Mouse (Mus musculus): ENCODE measurements around the gene Pdcd7. TPM values are rescaled to one million over a fixed set of nuclear protein-coding genes. Genes with fewer than 3 reads are reported as not detected.
"Not testable (repeated sequence)": the region's sequence is repeated elsewhere in the genome, so short reads cannot be mapped to it uniquely, and the experiment has no call there.

Pdcd7 gene
- 10 to 100 TPM; 27.6 to 31.2 (median 29.1) TPM for total RNA-seq (2022)

DNA sequence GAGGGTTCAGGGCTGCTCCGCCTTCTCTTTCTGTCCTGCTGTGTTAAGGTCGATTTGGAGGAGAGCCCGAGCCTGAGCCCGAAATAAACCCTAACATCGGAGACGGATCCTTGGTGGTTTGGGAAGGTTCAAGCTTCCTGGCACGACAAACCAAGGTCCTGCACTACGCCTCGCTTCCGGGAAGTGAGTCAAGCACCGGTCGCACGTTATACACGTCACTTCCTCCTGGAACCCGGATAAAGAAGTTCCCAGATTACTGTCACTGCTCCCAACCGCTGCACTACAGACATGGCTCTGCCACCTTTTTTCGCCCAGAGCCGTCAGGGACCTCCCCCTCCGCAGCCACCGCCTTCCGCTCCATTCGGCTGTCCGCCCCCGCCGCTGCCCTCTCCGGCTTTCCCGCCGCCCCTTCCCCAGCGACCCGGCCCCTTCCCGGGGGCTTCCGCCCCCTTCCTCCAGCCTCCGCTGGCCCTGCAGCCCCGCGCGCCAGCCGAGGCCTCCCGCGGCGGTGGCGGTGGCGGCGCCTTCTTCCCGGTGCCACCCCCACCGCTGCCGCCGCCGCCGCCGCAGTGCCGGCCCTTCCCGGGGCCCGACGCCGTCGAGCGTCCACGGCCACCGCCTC, at the start of gene Pdcd7:
Gene Pdcd7 (plus strand): TSS at position 251 of the 622 bp plus-strand sequence.
- DNase-seq (ENCODE audit: low spot score in 2 of 2), result peak; percentile 94 to 97

DNA sequence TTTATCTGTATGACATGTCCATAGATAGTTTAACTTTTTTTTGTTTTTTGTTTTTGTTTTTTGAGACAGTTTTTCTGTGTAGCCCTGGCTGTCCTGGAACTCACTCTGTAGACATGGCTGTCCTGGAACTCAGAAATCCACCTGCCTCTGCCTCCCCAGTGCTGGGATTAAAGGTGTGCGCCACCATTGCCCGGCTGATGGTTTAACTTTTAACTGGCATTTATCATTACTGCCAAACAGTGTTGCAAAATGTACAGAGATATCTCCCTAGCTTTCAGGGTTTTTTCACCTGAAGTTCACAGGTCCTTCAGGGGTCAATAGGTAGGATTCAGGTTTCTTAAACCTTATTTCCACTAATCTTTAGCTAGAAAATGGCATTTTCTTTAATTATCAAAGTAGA, 48.8 kb upstream of the Pdcd7 start:
- DNase-seq (ENCODE audit: low spot score in 2 of 2), result no peak

DNA sequence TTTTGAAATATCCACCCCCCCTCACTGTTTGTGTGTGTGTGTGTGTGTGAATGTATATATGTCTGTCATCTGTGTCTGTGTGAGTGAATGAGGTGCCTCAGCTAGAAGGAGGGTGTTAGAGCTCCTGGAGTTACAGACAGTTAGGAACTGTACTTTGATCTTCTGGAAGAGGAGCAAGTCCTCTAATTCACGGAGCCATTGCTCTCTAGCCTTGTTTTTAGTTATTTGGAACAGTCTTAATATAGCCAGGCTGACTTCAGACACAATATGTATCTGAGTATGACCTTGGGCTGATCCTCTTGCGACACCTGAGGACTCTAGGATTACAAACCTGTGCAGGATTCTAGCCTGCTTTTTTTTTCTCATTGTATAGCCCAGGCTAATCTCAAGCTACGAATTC, 47.1 kb upstream of the Pdcd7 start:
- no peak for DNase-seq (ENCODE audit: low spot score in 2 of 2)

DNA sequence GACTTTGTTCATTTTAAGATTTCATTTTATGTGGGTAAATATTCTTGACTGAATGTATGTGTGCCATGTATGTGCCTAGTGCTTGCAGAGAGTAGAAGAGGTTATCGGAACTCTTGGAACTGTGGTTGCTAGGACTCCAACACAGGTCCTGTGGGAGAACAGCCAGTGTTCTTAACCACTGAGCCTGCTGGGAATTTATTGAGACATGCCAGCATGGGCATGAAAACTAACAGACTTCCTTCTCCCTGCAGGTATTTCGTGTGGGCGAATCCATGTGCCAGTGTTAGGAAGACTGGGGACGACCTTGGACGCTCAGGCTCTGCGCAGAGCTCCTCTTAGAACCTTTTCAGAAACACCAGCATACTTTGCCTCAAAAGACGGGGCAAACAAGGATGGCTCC, 46.3 kb upstream of the Pdcd7 start:
- DNase-seq (ENCODE audit: low spot score in 2 of 2), result no peak

DNA sequence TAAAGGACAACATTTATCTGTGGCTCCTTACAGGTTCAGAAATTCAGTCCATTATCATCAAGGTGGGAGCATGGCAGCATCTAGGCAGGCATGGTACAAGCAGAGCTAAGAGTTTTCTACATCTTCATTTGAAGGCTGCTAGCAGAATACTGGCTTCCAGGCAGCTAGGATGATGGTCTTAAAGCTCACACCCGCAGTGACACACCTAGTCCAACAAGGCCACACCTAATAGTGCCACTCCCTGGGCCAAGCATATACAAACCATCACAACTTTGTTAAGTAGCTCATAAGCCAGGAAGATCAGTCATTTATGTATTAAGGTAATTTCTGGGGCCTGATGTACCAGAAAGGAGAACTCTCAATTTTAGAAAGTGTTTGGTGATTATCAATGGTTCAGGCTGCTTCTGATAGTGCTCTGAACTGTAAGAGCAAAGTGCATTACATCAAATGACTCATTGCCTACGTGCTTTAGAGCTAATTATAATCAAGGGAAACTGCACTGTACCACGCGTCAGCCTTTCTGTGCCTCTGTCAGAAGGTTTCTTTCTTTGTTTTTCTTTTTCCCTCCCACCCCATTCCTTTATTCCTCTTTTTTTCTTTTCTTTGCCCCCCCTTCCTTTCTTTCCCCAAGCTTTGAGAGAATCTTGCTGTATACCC, 43.4 kb upstream of the Pdcd7 start:
- no peak for DNase-seq (ENCODE audit: low spot score in 2 of 2)

DNA sequence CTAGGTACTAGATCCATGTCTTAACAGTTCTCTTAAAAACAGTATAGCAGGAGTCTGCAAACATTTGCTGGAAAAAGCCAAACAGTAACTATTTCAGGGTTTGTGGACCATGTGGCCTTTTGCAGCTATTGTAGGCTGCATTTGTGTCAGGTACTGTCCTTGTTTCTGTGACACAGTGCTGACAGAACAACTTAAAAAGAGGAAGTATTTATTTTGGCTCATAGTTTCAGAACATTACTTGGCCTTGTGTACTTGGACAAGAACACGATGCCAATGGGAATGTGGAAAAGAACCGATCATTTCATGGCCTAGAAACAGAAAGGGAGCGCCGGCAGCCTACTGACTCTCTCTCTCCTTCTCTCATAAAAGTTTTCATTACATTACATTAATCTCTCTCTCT, 42.3 kb upstream of the Pdcd7 start:
- no peak for DNase-seq (ENCODE audit: low spot score in 2 of 2)

DNA sequence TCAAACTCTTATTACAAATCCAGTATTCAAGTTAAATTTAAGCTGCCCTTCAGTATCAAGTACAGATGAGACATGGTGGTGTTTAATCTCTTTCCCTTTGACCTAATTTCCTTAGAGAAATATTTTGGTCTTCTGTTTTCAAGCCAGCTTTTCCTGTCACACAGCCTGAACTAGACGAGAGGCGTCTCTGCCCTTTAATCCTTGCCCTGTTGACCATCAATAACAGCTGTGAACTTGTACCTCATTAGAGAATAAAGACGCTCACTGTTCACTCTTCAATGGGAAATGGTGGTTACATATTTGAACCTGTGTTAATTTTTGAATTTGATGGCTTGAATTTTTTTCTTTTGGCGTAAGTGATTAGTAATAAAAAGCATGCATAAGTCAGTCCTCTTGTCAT, 41.6 kb upstream of the Pdcd7 start:
- DNase-seq (ENCODE audit: low spot score in 2 of 2), result no peak

DNA sequence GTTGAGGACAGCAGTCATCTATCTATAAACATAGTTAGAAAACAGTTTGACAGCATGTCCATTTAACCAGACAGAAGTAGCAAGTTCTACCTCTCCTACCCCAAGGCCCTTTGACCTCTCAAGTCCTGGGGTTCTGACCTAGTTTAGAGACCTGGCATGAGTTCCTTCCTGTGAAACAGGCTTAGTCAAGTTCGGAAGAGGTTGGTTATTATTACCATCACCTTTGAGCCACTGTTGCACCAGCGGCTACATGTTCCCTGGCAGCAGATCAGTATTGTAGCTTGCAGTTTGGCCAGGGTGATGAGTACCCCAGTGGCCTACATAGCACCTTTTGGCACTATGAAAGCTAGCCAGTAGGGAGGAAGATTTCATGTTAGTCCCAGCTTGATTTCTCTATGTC, 39.2 kb upstream of the Pdcd7 start:
- no peak for DNase-seq (ENCODE audit: low spot score in 2 of 2)

DNA sequence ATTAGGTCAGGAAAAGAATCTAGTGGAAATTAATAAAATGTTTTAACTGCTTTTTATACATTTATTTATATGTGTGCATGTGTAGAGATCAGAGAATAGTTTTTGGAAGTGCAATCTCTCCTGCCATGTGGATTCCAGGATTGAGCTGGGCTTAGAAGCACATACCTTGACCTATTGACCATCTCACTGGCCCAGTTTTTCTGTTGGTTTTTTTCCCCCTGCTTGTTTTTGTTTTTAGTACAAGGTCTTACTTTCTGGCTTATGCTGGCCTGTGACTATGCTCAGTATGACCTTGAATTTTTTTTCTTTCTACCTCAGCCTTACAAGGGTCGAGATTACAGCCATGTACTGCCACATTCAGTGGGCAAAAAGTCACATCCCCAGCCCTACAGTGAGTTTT, 37.9 kb upstream of the Pdcd7 start:
- DNase-seq (ENCODE audit: low spot score in 2 of 2), result no peak

DNA sequence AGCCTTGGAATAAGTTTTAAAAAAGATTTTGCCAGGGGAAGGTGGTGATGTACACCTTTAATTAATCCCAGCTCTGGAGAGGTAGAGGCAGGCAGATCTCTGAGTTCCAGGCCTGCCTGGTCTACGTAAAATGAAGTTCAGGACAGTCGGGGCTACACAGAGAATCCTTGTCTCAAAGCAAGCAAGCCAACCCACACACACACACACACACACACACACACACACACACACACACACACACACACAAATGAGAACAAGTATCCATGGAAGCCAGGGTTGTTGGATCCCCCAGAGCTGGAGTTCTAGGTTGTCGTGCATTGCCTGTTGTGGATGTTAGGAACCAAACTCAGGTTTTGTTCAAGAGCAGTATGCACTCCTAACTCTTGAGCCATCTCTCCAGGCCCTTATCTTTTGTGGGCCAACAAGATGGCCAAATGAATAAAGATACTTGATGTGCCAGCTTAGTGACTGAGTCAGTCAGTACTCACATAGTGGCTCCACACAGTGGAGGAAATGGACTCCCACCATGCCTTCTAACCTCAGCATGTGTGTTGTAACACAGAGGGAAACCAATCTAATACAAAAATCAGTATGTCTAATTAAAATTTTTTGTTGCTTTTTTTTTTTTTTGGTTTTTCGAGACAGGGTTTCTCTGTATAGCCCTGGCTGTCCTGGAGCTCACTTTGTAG, 33.1 kb upstream of the Pdcd7 start:
- no peak for DNase-seq (ENCODE audit: low spot score in 2 of 2)

DNA sequence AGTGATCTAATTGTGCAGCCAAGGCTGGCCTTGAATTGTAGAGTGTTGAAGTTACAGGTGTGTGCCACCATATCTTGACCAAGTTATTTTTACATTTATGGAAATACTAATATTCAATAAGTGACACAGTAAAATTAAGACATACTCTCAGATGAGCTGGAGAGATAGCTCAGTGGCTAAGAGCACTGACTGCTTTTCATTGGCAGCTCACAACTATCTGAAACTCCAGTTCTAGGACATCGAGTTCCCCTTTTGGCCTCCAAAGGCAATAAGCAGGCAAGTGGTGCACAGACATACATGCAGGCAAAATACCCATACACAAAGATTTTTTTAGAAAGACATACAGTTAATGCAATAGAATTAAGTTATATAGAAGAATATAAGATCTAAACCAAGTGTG, 32.1 kb upstream of the Pdcd7 start:
- DNase-seq (ENCODE audit: low spot score in 2 of 2), result no peak

DNA sequence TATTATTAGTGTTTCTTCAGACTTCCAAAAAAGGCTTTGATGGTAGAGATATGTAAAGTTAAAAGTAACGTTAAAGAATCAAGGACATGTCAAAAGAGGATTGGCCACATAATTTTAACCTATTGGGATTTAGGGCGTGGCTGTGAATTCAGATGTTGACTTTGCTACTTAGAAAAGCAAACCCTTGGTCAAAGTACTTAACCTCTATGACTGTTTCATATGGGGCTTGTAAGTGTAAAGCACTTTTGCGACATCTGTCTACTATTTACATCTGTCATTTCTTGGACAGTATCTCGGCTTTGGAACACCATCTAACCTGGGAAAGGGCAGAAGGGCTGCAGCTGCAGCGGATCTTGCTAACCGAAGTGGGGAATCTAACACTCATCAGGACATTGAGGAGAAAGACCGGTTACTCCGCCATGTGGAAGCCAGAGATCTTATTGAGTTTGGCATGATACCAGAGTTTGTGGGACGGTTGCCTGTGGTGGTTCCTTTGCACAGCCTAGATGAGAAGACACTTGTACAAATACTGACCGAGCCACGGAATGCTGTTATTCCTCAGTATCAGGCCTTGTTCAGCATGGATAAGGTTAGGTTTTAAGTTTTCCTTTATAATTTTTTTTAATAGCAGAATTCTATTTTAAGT, 23.5 kb upstream of the Pdcd7 start:
- DNase-seq (ENCODE audit: low spot score in 2 of 2), result no peak

DNA sequence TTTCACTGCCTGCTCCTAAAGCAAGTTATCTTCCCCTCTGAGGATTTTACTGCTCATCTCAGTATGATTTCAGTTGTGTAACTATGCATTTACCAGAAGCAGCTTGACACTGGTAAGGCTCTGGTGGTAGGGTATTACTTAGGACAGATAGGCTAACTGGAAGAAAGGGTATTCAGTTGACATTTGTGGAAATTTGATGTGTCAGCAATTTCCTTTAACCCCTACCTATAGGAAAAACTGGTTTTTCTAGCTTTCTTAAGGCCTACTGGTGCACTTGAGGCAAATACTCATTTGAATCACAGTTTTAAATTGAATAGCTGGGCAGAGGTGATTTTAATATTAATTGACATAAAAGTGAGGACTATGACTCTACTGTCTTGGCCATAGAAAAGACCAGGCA, 19.9 kb upstream of the Pdcd7 start:
- no peak for DNase-seq (ENCODE audit: low spot score in 2 of 2)

DNA sequence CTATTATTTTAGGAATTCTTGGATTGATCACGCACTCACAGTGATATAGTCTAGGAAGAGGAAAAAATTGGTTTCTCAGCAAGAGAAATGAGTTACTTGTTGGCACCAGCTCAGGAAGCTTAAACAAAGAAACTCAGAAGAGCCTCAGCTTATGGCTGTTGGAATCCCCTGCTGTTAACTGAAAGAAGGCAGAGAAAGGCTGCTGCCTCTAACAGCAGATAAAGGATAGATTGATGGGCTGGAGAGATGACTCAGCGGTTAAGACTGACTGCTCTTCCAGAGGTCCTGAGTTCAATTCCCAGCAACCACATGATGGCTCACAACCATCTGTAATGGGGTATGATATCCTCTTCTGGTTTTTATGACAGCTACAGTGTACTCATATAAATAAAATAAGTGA, 18.5 kb upstream of the Pdcd7 start:
- DNase-seq (ENCODE audit: low spot score in 2 of 2), result no peak

DNA sequence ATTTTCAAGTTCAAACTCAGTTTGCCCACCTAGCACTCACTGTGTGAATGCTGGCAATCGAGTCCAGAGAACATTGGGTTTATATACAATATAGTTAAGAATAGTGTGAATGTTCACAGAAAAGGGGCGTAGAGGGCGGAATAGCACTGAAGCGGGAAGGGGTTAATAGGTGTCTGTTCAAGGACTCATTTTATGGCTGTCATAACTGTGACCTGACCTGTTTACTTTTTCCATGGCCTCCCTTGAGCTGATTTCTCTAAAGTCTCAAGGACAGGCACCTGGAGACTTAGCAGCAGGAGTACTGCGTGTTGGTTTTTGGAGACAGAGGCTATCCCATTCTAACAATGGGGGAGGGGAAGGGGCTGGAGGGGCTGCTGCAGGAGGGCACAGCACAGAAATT, 11.9 kb upstream of the Pdcd7 start:
- DNase-seq (ENCODE audit: low spot score in 2 of 2), result no peak

DNA sequence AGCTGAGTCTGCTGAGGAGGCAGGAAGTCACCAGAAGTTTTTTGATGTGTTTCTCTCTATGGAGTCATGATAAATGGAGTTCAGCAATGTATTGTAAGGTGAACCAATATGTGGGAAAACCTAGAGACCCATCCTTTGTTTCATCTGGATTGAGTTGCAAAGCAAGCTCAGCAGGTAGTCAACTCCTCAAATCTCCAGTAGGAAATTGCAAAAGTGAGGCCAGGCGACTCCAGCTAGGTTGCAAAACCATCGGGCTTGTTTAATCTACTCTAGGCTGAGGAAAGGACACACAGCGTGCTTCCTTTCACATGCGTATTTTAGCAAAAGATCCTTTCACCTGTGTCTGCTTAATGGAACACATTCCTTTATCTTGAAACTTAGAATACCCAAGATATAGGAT, 6.8 kb upstream of the Pdcd7 start:
- DNase-seq (ENCODE audit: low spot score in 2 of 2), result no peak

DNA sequence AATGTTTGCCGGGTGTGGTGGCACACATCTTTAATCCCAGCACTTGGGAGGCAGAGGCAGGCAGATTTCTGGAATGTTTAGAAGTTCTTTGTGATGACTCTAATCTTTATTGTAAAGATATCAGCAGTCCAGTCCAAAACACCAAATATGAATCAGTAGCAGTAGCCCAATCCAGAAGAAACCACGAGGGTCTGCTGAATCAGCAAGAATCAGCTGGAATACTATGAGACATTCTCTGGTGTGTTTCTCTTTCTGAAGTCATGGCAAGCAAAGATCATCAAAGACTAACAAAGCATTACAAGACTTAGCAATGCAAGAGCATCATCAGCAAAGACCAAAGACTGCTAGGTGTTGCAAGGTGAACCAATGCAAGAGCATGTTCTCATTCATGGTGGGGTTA, 5.5 kb upstream of the Pdcd7 start:
- DNase-seq (ENCODE audit: low spot score in 2 of 2), result no peak

DNA sequence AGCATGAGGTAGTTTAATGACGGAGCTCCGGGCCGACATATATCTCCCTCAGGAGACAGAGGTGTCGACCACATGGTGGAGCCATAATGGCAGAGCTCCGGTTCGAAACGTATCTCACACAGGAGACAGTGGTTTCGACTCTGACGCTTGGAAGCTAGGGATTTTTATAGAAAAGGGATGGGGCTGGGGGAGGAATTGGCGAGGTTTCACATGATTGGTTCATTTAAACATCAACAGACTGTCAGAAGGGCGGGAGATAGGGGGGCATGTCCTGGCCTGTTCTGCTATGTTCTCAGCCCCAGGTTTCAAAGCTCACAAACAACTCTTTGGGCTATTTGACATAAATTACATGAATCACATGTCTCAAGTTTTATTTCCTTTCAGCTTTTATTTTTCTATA, 465 bp upstream of the Pdcd7 start:
- not testable (repeated sequence) for DNase-seq (ENCODE audit: low spot score in 2 of 2)

DNA sequence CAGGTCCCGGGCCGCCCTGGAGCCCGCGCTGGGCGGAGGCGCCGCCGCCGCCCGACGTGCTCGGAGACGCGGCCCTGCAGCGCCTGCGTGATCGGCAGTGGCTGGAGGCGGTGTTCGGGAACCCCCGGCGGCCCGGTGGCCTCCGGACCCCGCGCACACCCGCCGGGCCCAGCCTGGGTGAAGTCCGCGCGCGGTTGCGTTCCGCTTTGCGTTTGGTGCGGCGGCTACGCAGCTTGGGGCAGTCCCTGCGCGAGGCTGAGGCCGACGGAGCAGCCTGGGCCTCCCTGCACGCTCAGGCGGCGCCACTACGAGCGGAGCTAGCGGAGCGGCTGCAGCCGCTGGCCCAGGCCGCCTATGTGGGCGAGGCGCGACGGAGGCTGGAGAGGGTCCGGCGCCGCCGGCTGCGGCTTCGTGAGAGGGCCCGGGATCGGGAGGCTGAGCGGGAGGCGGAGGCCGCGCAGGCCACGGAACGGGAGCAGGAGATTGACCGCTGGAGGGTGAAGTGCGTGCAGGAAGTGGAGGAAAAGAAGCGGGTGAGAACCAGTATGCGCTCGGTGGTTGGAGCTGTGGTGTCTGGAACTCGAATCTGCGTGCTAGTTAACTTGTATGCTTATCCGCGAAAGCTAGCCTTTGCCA, 690 bp downstream of the Pdcd7 start:
- peak in 1 of 2 experiments; percentile 21 for DNase-seq (ENCODE audit: low spot score in 2 of 2)

DNA sequence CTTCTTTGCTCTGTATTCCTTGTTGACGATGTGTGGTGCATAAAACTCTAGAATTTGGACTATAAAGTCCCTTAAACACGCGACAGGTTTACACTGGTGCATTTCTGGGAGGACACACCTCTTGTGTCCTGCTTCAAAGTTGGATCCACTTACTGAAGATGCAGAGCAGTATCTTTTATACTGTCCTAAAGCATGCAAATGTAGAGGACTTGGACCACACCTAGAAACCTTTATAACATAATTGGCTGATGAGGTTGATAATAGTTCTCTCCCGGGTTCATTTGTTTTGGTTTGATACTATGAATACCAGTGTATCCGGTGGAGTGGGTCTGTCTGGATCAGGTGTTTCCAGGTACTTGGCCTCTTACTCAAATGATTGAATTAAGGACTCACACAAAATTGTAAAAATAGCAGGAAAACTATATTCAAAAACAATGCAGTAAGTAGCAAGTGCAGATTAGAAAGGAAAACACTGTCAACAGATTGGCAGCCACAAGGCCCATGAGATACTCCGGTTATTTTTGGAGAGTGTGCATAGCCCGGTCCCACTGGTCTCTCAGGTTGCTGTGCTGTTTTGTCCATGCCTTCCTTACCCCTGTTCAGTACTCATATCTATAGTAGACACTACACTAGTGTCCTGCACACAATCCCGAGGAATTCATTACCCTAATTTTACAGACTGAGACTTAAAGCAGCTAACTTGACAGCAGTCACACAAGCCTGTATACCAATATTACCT, 1.4 kb downstream of the Pdcd7 start:
- no peak for DNase-seq (ENCODE audit: low spot score in 2 of 2)

DNA sequence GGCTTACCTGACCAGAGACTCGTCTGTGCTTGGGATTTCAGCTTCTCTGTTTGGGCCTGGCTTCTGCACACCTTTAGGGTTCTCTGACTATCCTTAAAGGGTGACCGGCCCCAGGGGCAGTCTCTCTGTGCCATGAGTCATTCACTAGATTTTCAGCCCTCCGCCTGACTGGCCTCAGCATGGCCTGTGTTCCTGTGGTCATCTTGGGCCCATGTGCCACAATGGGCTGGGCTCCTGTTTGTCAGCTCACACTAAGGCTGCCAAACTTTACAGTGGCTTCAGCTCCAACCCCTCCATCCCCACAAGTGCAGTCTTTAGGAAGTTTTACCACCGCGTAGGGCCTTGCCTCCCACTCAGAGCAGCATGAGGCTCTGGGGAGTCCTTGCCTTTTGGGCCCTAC, 7.3 kb downstream of the Pdcd7 start:
- no peak for DNase-seq (ENCODE audit: low spot score in 2 of 2)
